Mouse (Mus musculus) natural killer cell, adult 2 months (primary cell): ENCODE results near the gene Gm42420.
A peak's percentile ranks its signal among the peaks of the same experiment; 100 is the strongest.

Experiments used
- DNase-seq, 2 experiments: peaks; one replicate each; pipeline ENCODE4 v3.0.0; 2022; ENCODE audit warnings: low spot score in 2 of 2

Gm42420 gene

DNA sequence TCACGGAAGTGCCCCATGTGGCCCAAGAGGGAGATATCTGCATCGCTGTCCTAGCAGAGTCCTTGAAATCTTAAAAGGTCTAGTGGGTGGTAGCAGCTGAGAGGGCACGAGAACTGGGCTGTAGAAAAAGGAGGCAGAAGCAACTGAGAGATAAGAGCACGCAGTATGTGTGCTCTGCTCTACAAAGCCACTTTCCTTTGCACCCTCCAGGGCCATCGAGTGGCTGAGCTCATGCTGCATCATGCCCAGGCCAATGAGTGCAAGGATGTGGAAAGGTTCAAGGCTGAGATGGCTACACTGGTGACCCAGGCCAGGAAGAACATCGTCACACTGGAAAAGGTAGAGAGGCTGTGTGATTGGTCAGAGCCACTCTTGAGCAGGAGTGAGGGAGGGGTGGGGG lies at the start of gene Gm42420:
Gm42420 (plus strand) TSS at position 237 of the 400 bp plus-strand sequence.
- DNase-seq, result no peak

DNA sequence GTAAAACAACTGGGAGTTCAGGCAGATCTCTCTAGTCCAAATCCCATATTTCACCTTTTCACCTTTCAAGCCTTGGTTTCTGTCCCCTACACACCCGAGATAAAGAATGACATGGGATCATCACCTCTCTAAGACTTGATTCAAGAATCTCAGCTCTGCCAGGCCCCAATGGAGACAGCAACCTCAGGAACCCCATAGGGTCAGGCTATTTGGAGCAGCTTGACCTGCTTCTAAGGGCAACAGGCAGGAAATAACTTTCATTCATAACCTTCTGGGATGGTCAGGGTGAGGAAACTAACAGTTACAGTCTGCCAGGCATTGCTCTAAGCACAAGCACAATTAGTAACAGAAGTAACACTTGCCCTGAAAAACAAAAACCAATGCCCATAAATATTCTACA lies 48.9 kb upstream of the Gm42420 start:
- DNase-seq, result no peak

DNA sequence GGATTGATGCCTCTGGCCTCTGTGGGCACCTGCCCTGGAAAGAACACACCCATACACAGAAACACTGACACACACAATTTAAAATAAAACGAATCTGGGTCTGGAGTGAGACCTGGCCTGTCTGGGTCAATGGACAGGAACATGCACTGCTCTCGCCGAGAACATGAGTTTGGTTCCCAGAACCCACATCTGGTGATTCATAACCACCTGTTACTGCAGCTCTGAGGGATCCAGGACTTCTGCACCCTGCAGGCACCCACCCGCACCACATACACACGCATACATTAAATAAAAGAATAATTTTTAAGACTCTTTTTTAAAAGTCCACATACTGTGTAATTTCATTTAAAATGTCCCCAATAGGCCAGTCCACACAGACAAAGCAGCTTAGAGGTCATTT lies 48.3 kb upstream of the Gm42420 start:
- no peak for DNase-seq

GRCm38 (mm10) chr6:39538227-39538626 lies 47.3 kb upstream of the Gm42420 start:
- DNase-seq, result no peak

DNA sequence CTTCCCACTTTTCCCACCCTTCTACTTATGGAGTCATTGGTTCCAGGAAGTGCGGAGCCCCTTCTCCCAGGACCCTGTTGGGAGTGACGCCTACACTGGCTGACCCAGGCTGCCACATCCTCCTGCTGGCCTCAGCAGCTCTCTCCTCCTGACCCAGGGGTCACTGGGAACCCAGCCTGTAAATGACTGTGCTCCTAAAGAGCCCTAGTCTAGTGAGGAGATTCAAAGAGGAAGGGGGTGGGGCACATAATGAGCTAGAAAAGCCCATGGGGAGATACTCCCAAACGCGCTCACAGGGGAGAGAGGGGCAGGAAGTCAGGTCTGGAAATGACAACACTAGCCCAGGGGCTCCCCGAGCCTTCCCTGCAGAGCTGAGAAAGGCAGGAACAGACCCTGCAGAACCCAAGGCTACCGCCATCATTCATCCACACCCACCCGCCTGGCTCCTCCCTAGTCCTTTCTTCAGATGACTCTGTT lies 45.8 kb upstream of the Gm42420 start:
- no peak for DNase-seq

DNA sequence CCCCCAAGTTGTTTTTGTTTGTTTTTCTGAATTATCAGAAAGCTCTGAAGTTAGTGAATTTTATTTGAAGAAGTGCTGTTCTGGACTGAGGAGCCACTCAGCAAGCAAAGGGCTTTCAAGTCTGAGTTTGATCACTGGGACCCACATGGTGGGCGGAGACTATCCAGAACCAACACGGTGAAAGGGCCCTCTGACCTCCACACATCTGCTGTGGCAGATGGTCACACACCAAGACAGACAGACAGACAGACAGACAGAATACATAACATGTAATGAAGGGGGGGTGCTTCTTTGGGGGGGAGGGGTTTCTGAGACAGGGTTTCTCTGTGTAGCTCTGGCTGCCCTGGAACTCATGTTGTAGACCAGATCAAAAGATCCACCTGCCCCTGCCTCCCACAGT lies 45.0 kb upstream of the Gm42420 start:
- DNase-seq, result no peak

- no peak for DNase-seq
Observed at GRCm38 (mm10) chr6:39542631-39543597, 42.6 kb upstream of the Gm42420 start.

GRCm38 (mm10) chr6:39543769-39544420 lies 41.7 kb upstream of the Gm42420 start:
- no peak for DNase-seq

DNA sequence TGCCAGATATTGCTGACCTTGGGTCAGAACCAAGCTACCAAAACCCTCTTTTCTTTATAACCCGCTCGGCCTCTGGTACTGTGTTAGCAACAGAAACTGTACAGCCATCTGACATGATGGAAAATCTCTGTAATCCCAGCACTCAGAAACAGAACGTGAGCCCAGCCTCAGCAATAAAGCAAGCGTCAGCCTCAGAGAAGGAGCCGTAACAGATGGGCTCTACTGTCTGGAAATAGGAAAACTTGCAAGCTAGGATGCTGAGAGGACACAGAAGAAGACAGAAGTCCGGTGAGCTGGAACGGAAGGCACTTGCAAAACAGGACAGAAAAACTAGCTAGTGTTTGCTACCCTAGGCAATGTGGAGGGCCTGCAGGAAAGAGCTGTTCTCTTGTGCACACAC lies 40.1 kb upstream of the Gm42420 start:
- no peak for DNase-seq

DNA sequence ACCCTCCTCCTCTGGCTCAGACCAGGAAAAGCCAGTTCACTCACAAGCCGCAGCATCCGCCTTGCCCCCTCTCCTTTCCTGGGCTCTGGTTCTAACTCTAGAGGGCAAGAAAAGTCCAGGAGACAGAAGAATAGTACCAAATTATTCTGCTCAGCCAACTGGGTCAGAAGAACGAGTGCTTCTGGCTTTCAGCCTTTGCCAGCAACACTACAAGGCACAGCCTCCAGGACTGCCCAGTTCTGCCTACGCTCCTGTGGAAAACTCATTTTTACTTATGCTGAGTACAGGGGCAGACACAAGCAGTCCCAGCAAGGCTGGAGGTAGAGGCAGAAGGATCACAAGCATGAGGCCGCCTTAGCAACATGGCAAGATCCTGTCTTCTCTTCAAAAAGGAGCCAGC lies 37.5 kb upstream of the Gm42420 start:
- no peak for DNase-seq

GRCm38 (mm10) chr6:39551981-39552636 lies 33.4 kb upstream of the Gm42420 start:
- DNase-seq, result peak in 1 of 2 experiments; percentile 32

DNA sequence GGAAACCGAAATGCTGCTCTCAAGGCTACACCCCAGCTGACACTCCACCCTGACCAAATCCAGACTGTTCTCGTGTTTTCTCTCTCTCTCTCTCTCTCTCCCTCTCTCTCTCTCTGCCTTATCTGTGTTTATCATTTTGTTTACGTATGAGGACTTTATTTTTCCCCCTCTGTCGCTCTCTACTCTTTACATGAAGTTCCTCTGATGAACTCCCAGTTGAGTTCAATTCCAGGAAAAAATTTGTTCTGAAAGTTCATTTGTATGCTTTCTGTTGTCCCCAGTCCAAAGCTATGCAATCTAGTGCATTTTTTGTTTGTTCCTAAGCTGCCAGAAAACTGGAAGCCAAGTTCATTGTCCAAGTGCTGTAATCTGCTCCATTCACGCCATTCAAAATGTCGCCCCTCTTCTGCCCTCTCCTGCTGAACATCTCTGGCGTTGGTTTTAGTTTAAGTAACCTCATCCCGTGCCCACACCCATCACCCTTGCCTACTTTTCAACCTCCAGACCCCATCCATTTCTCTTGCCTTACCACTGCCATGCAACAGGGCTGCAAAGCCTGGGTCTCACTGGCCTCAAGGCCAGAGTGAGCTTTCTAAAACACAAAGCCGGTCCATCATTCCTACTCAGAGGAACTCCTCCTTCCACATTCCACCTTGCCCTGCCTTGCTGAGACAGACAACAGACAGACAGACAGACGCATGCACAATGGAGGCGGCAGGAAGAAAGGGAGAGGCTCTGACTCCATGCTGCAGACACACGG lies 30.5 kb upstream of the Gm42420 start:
- no peak for DNase-seq

DNA sequence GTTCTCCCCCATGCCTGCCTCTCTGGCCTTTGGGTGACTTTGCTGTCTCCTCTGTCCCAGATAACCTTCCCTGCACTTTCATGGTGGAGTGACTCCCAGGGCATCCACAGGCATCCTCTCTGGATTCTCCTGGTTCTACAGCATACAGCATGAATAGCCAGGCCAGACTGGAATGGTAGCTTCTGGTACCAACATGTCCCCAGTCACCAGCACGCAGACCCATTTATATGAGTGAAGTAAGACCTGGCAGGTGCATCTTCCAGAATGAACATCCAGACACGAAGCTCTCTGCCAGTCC lies 30.0 kb upstream of the Gm42420 start:
- DNase-seq, result no peak

DNA sequence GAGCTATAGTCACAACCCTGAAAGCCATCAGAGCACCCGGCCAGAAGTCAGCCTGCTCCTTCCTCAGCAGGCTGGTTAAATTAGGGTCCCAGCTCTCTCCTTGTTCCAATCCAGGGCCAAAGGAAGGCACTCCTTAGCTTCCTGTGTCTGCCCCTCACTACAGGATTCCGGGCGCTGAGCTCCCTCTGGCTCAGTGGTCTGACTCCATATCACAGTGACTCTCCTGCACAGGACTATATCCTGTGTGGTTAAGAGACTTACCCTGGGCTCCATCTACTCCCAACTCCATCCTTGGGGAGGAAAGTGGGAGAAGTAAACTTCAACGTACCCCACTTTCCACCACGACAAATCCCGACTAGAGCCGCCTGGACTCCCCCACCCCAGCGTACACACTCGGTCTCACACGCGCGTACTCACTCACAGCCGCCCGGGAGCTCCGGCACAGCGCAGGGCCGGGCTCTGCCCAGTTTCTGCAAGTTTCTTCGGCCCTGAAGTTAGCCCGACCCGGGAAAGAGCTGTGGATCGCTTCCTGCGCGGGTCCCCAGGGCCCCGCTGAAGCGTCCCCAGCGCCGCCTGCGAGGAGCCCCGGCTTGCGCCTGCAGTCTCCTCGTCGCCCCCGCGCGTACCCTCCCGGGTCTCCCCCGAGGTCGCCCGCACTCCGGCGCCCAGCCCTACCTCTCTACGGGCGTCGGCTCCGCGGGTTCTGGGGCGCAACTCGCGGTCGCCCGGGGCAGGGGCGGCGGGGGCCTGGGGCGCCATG lies 28.5 kb upstream of the Gm42420 start:
- DNase-seq, result no peak

- DNase-seq, result no peak
Observed at GRCm38 (mm10) chr6:39557723-39558261, 27.8 kb upstream of the Gm42420 start, which contains the start of gene Dennd2a. Gene Dennd2a, minus strand, starts transcription at chr6:39557867.

DNA sequence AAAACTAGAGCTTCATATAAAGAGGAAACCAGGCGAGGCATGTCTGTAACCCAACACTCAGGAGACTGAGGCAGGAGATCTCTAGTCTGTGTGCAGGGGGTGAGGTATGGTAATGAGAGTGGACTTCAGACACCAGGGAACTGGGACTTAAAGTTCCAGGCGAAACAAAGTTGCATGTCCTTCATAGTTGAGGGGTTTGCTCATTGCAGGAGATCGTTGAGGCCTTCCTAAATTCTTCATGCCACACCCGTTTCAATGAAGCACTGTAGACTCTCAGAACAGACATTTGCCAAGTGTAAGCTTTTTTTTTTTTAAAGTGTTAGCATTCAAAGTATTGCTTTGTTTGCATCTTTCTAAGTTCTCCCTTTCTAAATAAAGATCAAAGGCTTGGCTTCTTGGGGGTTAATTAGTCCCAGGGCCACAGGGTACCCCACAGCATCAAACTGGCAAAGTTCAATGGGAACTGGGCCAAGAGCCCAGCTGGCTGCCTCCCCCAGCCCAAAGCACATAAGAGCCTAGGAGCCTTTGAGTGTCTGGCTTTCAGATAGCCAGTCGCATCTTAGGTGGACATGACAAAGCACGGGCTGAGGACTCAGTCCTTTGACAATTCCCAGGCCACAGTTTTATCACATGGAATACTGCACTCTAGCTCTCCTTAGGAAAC lies 26.1 kb upstream of the Gm42420 start:
- no peak for DNase-seq

GRCm38 (mm10) chr6:39562166-39563015 lies 23.2 kb upstream of the Gm42420 start:
- peak; percentile 62 to 69 for DNase-seq

- peak in 1 of 2 experiments; percentile 6 for DNase-seq
Observed at GRCm38 (mm10) chr6:39567528-39567927, 18.0 kb upstream of the Gm42420 start.

GRCm38 (mm10) chr6:39570426-39570825 lies 15.1 kb upstream of the Gm42420 start:
- no peak for DNase-seq
